Comparison of ENCODE assay signal across 12 mouse cellular contexts in genomic region chr4:125257916-125258315, GRCm38 (mm10).
A peak's percentile ranks its signal among the peaks of the same experiment; 100 is the strongest.
DNase-seq lines count a peak whose midpoint lies in the region; ATAC-seq lines count a peak whose summit lies in the region.
"Had no signal": no experiment of that assay in that cellular context is flagged by ENCODE, and none has a peak within 500 bp of the region (broad histone marks: within the 10 kb centered on the region; RNA-seq: fewer than 3 reads in every experiment).

No protein-coding gene starts in this region.

- DNase-seq in cerebellum, postnatal 10 days = peak; percentile 61 to 79
- DNase-seq in cerebellum, adult 11-12 months = no peak
- DNase-seq in layer of hippocampus, adult 9-11 months = peak; percentile 41
- DNase-seq in layer of hippocampus, postnatal 10 days (ENCODE audit: low spot score in 2 of 2) = no peak
- peak; percentile 23 for DNase-seq in adrenal gland, adult 8-10 months
- peak; percentile 32 to 53 for DNase-seq in left cerebral cortex, postnatal 36 days (ENCODE audit: low spot score in 2 of 2)
- no peak for DNase-seq in testis, postnatal 10 days (ENCODE audit: low spot score)
- DNase-seq: cerebellum, adult 18-20 months; embryo, embryonic 11 days; lung, postnatal 10 days had no signal

- intact Hi-C loops in left cerebral cortex, postnatal 36 days (cut with DNase I) = no loop called here

- ATAC-seq in monocyte, adult 5-6 weeks (replicated peaks; ENCODE audit: insufficient number of reproducible peaks, low FRiP score, low TSS enrichment, poor library complexity, severe bottlenecking) = no peak
- ATAC-seq: inflammation-experienced regulatory T-cells, adult 6 months had no signal

Comparison
In these comparisons a context has a peak if more than half of its experiments do, and no peak if none do; other contexts are left out.
1. DNase-seq: peak in cerebellum, postnatal 10 days (2 of 2), layer of hippocampus, adult 9-11 months (single experiment), adrenal gland, adult 8-10 months (single experiment) and left cerebral cortex, postnatal 36 days (2 of 2); none in cerebellum, adult 11-12 months (single experiment), layer of hippocampus, postnatal 10 days (0 of 2) and testis, postnatal 10 days (single experiment).